Mouse (Mus musculus) left cerebral cortex, postnatal 25 days (tissue): ENCODE data around the gene Dnm3. TPM values are rescaled to one million over a fixed set of nuclear protein-coding genes. Genes with fewer than 3 reads are reported as not detected.

Experiments
- DNase-seq, 2 experiments: peaks; one replicate each; pipeline ENCODE4 v3.0.0; 2022; ENCODE audit warnings: low spot score in 2 of 2, mixed read lengths in 1 of 2
- intact Hi-C: fragments of 180-260 bp; cut with DNase I; formaldehyde crosslinking; loops from one replicate; pipeline ENCODE4 v1.15.1; 2025
- total RNA-seq, 2 experiments: library from RNA; stranded (reverse); gene quantifications; 2 replicates each; pipeline ENCODE4 v1.2.3; 2021

Dnm3 gene
- total RNA-seq, 2 experiments from 2014 or later = 87.6 to 94.1 TPM

GRCm38 (mm10) chr1:162144992-162145391 lies 332.8 kb downstream of the Dnm3 start:
- intact Hi-C loops = no loop called here

GRCm38 (mm10) chr1:162143974-162144912 lies 333.6 kb downstream of the Dnm3 start:
- intact Hi-C loops = no loop called here
- no peak for DNase-seq

More at GRCm38 (mm10) chr1:162144992-162145391, 332.8 kb downstream of the Dnm3 start:
- DNase-seq = no peak

GRCm38 (mm10) chr1:162142285-162142684 lies 335.5 kb downstream of the Dnm3 start:
- no peak for DNase-seq

GRCm38 (mm10) chr1:162136328-162136727 lies 341.5 kb downstream of the Dnm3 start:
- intact Hi-C loops = no loop called here
- no peak for DNase-seq

More at GRCm38 (mm10) chr1:162142285-162142684, 335.5 kb downstream of the Dnm3 start:
- intact Hi-C loops = no loop called here

- intact Hi-C loops = no loop called here
- DNase-seq = no peak
Measured at GRCm38 (mm10) chr1:162135451-162136213, 342.2 kb downstream of the Dnm3 start.

GRCm38 (mm10) chr1:162134651-162135066 lies 343.2 kb downstream of the Dnm3 start:
- intact Hi-C loops = no loop called here
- no peak for DNase-seq

- no peak for DNase-seq
- intact Hi-C loops = no loop called here
Measured at GRCm38 (mm10) chr1:162132908-162133641, 344.8 kb downstream of the Dnm3 start.

- DNase-seq = no peak
- intact Hi-C loops = no loop called here
Measured at GRCm38 (mm10) chr1:162126856-162127792, 350.7 kb downstream of the Dnm3 start.

GRCm38 (mm10) chr1:162124396-162124795 lies 353.4 kb downstream of the Dnm3 start:
- intact Hi-C loops = no loop called here
- DNase-seq = no peak

GRCm38 (mm10) chr1:162121441-162122200 lies 356.2 kb downstream of the Dnm3 start:
- DNase-seq = no peak
- intact Hi-C loops = no loop called here

GRCm38 (mm10) chr1:162109437-162109813 lies 368.4 kb downstream of the Dnm3 start:
- intact Hi-C loops = no loop called here
- DNase-seq = no peak

- DNase-seq = peak in 1 of 2 experiments; percentile 29
Measured at GRCm38 (mm10) chr1:162108726-162109436, 369.0 kb downstream of the Dnm3 start.

GRCm38 (mm10) chr1:162108181-162108671 lies 369.6 kb downstream of the Dnm3 start:
- DNase-seq = peak; percentile 27 to 74
- intact Hi-C loops = no loop called here

More at GRCm38 (mm10) chr1:162108726-162109436, 369.0 kb downstream of the Dnm3 start:
- intact Hi-C loops = no loop called here

GRCm38 (mm10) chr1:162107011-162107606 lies 370.7 kb downstream of the Dnm3 start:
- no peak for DNase-seq
- intact Hi-C loops = no loop called here

- DNase-seq = peak in 1 of 2 experiments; percentile 32
- intact Hi-C loops = no loop called here
Measured at GRCm38 (mm10) chr1:162100961-162101830, 376.6 kb downstream of the Dnm3 start.
